Mouse (Mus musculus) midbrain, postnatal 0 days (tissue): ENCODE measurements around the gene Pros1. TPM values are rescaled to one million over a fixed set of nuclear protein-coding genes. Genes with fewer than 3 reads are reported as not detected.
A peak's percentile ranks its signal among the peaks of the same experiment; 100 is the strongest.

Experiments used
- ATAC-seq: fragments of 200-750 bp; cut with Nextera tagmentation; 2 replicates; pipeline ENCODE4 v1.8.0; 2017; ENCODE audit warnings: moderate number of reproducible peaks, mild to moderate bottlenecking, moderate TSS enrichment, moderate library complexity; ENCODE audit not compliant: low FRiP score
- DNase-seq: peaks from one replicate; pipeline ENCODE4 v3.0.0-alpha.2; 2015; ENCODE audit warnings: low spot score
- H3K27ac ChIP-seq: fragments of 300-500 bp; sonication (generic); 2 replicates; pipeline ENCODE4 v1.5.1; 2014; ENCODE audit warnings: low read depth, mild to moderate bottlenecking, low read length, mixed read lengths
- H3K27me3 ChIP-seq: fragments of 300-500 bp; sonication (generic); 2 replicates; pipeline ENCODE4 v1.6.1; 2014; ENCODE audit warnings: low read length, control low read depth, mixed read lengths; ENCODE audit not compliant: insufficient read depth
- H3K36me3 ChIP-seq: fragments of 300-500 bp; sonication (generic); 2 replicates; pipeline ENCODE4 v1.6.1; 2014; ENCODE audit warnings: low read length, control low read depth, mixed read lengths; ENCODE audit not compliant: insufficient read depth
- H3K4me1 ChIP-seq: fragments of 300-500 bp; sonication (generic); 2 replicates; pipeline ENCODE4 v1.6.1; 2014; ENCODE audit warnings: mild to moderate bottlenecking, control low read depth, antibody characterized with exemption, low read length, mixed read lengths; ENCODE audit not compliant: insufficient read depth
- H3K4me2 ChIP-seq: fragments of 300-500 bp; sonication (generic); 2 replicates; pipeline ENCODE4 v1.6.1; 2014; ENCODE audit warnings: low read depth, mild to moderate bottlenecking, low read length, mixed read lengths; ENCODE audit not compliant: poor library complexity, severe bottlenecking
- H3K4me3 ChIP-seq: fragments of 300-500 bp; sonication (generic); 2 replicates; pipeline ENCODE4 v1.5.1; 2014; ENCODE audit warnings: low read depth, mild to moderate bottlenecking, low read length, moderate library complexity
- H3K9ac ChIP-seq: fragments of 300-500 bp; sonication (generic); replicated peaks from 2 replicates; pipeline ENCODE4 v1.6.1; 2014; ENCODE audit warnings: mild to moderate bottlenecking, low read length, moderate library complexity, mixed read lengths; ENCODE audit not compliant: poor library complexity, severe bottlenecking
- H3K9me3 ChIP-seq: fragments of 300-500 bp; sonication (generic); 2 replicates; pipeline ENCODE4 v1.6.1; 2016; ENCODE audit warnings: low read length, control low read depth
- CTCF ChIP-seq: IDR thresholded peaks from 2 replicates; pipeline ENCODE4 v1.5.1; 2016; ENCODE audit warnings: antibody characterized with exemption, mild to moderate bottlenecking
- WGBS: fragments of 180-500 bp; shearing (Covaris S2); extraction: QIAGEN DNeasy Blood & Tissue Kit; methylation state at CpG from one replicate; pipeline ENCODE4 v1.1.7; 2014; 5-methylcytosine and 5-hydroxymethylcytosine counted together
- polyA plus RNA-seq: library from polyadenylated mRNA; unstranded; fragments of >200 nt; fragmentation: Nextera tagmentation; extraction: Ambion mirVana; gene quantifications from 2 replicates; pipeline ENCODE4 v1.2.1, GENCODE M21; 2015
- total RNA-seq: library from RNA; depleted of rRNA; stranded (reverse); fragments of >200 nt; gene quantifications from 2 replicates; pipeline ENCODE4 v1.2.3, GENCODE M21; 2014; rRNA removed

Gene Pros1
- total RNA-seq (7.2 and 9.0 TPM in 2 replicates), polyA plus RNA-seq (9.4 and 9.8 TPM in 2 replicates)

DNA sequence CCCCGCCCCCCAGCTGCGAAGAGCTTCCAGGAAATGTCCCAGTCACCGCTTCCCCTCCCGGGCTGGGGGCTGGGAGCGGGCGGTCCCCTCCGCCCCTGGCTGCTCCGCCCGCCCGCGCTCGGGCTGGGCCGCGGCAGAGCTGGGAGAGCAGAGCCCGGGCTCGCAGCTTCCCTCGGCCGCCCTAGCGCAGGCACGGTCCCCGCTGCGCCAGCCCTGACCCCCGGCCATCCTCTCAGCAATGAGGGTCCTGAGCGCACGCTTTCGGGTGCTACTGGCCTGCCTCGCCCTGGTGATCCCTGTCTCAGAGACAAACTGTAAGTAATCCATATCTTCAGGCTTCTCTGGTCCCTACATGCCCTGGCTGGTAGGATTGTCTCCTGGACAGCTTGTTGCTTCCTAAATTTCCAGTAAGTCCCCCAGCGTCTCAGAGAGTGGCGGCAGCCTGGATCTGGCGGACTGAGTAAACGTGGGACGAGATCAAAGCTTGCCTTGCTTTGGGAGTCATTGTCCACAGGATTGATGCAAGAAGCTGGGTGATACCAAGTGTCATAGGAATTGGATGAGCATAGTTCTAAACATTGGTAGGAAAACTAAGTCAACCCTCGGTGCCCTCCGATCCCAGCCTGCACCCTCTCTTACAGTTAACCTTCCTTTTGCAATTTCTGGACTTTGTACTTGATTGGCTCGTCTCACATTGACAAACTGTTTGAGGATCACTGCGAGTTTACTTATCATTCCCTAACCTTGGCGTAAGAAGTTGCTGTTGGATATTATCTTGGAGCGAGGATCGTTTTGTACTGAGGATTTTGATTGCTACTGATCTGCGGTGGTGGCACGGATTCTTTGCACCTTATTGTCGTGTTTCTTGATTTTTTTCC, at the start of gene Pros1:
TSS of gene Pros1 (plus strand) at position 117 of the 878 bp plus-strand sequence.
- 2% methylated on average over 34 of the region's 42 CpGs for WGBS
- H3K4me2 ChIP-seq: peak within 1 kb of the TSS; percentile 97
- no peaks in the 10 kb centered on the region for H3K27me3 ChIP-seq
- peak; percentile 37 for DNase-seq
- no peaks in the 10 kb centered on the region for H3K9me3 ChIP-seq
- TF ChIP-seq CTCF: no peak
- ATAC-seq: peak; percentile 90
- no peaks in the 10 kb centered on the region for H3K36me3 ChIP-seq
- H3K4me1 ChIP-seq: no peaks in the 10 kb centered on the region
- 0 out of 2 replicates have a peak within 1 kb of the TSS, but pooled peaks have one; percentile 38 for H3K27ac ChIP-seq
- H3K4me3 ChIP-seq: peak within 1 kb of the TSS; percentile 68
- peak within 1 kb of the TSS; percentile 82 for H3K9ac ChIP-seq

DNA sequence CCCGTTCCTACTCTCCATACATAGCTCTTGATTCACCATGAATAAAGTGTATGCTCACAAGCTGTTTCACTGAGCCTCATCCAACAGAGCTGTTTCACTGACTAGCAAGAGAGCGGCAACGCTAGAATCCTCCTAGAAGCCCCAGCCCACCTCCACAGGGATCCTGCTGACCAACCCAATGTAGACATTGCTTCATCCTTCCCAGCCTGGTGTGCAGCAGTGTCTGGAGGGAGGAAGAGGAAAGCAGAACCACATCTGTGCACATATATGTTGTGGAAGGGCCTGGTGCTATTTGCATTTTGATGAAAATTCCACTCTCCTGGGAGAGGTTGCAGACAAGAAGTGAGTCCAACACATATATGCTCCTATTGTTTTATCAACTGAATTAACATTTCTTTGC, 49.5 kb upstream of the Pros1 start:
- H3K4me1 ChIP-seq: no peaks in the 10 kb centered on the region
- H3K27me3 ChIP-seq: no peaks in the 10 kb centered on the region
- no peak overlapping the region for H3K27ac ChIP-seq
- DNase-seq (no peak), ATAC-seq (no peak)
- no peak for TF ChIP-seq CTCF
- no peak overlapping the region for H3K4me2 ChIP-seq
- no peak overlapping the region for H3K4me3 ChIP-seq
- no peak overlapping the region for H3K9ac ChIP-seq
- H3K36me3 ChIP-seq: peaks cover 16% of the 10 kb centered on the region; the same call in 1 of the 2 replicates
- no peaks in the 10 kb centered on the region for H3K9me3 ChIP-seq
- WGBS: 94% methylated on average over 3 of the region's 3 CpGs

DNA sequence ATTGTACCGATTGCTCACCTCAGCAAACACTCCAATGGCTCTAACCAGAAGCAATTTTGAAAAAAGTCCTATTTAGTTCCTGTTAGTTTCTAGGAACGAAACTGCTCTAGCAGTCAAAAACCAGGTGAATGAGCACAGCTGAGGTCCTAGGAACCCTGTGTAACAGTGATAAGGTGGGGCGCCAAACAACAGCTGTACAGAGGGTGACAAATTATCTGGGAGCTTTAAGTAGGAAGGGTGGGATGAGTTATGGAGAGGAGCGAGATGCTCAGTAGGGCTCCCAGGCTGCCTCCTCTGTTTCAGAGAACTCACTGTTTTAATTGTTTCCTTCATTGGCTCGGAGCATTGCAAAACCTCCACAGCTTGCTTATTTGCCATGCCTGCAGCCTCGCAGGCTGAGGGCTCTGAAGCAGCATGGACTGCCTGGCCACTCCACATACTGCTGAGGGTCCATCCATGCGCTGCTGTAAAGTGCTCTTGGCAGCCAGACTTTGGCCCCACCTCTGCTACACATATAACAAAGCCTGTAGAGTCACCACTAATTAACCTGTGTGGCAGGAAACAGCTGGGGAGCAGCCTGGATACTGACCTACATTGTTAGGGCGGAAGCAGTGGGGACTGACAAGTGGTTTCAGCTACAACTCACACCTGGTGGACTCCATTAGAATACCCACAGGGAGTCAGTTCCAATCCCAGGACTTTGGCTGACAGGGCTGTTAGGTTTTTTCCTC, 46.7 kb upstream of the Pros1 start:
- Histone ChIP-seq H3K4me3 (no peak overlapping the region), H3K27ac (no peak overlapping the region), H3K4me2 (no peak overlapping the region), H3K9me3 (no peaks in the 10 kb centered on the region), H3K27me3 (no peaks in the 10 kb centered on the region), H3K4me1 (no peaks in the 10 kb centered on the region), H3K36me3 (peaks cover 2% of the 10 kb centered on the region; the same call in 1 of the 2 replicates), H3K9ac (no peak overlapping the region)
- ATAC-seq (no peak), DNase-seq (no peak)
- TF ChIP-seq CTCF: no peak
- 71% methylated on average over 8 of the region's 8 CpGs for WGBS

DNA sequence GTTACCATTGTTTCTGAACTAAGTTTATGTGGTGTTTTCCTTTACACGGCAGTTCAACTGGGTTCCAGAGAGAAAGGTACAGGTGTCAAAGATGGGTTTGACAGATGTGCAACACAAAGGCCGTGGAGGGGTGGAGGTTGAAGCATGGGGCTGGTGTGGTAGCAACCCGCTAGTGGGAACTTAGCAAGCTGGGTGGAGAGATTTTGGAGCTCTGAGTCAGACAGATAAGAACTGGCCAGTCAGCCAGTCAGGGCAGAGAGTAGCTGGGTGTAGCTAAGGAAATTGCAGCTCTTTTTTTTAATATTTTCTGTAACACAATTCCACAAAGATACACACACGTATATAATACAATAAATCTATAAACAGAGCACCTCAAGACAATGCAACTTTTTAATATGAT, 43.3 kb upstream of the Pros1 start:
- no peak for DNase-seq
- ATAC-seq: no peak
- Histone ChIP-seq H3K9me3 (no peaks in the 10 kb centered on the region), H3K4me2 (no peak overlapping the region), H3K4me3 (no peak overlapping the region), H3K27me3 (no peaks in the 10 kb centered on the region), H3K36me3 (no peaks in the 10 kb centered on the region), H3K4me1 (no peaks in the 10 kb centered on the region), H3K9ac (no peak overlapping the region), H3K27ac (no peak overlapping the region)
- no peak for TF ChIP-seq CTCF
- 92% methylated on average over 4 of the region's 4 CpGs for WGBS

DNA sequence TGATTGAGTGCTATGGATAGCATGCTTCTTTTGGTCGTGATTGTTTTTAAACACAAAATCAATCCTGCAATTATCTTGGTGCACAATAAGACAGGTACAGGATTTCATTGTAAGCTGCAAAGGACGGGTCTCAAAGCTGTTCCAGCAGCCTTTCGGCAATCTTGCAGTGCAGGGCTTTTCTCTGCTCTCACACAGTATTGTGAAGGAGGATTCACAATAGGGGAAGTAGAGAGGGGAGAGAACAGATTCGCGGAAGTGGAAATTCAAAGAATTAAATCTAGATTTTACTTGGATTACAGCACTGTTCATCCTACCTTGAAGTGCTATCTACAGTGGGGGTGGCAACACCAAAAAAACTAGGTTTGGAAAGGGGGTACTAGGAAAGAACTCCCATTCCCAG, 40.3 kb upstream of the Pros1 start:
- Histone ChIP-seq H3K27me3 (no peaks in the 10 kb centered on the region), H3K9me3 (no peaks in the 10 kb centered on the region), H3K4me1 (no peaks in the 10 kb centered on the region), H3K36me3 (no peaks in the 10 kb centered on the region), H3K27ac (no peak overlapping the region), H3K9ac (no peak overlapping the region), H3K4me2 (no peak overlapping the region), H3K4me3 (no peak overlapping the region)
- ATAC-seq (no peak), DNase-seq (no peak)
- WGBS: 74% methylated on average over 5 of the region's 5 CpGs
- TF ChIP-seq CTCF: no peak

DNA sequence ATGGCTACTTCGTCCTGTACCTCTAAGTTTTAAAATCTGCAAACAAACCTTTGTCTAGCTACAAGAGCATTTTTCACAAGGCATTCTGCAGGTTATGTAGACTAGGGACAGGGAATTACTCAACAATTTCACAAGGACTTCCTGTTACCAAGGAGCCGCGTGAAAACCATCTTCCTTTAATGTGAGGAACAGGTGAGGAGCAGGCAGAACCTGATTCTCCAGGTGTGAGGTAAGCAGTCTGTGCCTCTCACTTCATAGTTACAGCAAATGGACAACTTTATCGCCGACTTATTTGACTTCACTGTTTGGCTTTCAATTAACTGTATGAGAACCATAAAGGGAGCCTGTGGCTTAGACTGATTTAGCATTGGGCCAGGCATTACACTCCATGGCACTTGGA, 39.6 kb upstream of the Pros1 start, which contains the start of gene Stx19:
TSS of gene Stx19 (plus strand) at position 186 of the 400 bp plus-strand sequence.
- Histone ChIP-seq H3K27ac (no peak within 1 kb of the TSS), H3K4me1 (no peaks in the 10 kb centered on the region), H3K9me3 (no peaks in the 10 kb centered on the region), H3K36me3 (no peaks in the 10 kb centered on the region), H3K9ac (no peak within 1 kb of the TSS), H3K27me3 (no peaks in the 10 kb centered on the region), H3K4me3 (no peak within 1 kb of the TSS), H3K4me2 (no peak within 1 kb of the TSS)
- DNase-seq (no peak), ATAC-seq (no peak)
- WGBS: 85% methylated on average over 5 of the region's 5 CpGs
- no peak for TF ChIP-seq CTCF
